Mouse (Mus musculus) cortical plate, adult 2 months (tissue): ENCODE measurements around the gene Keap1.

Source experiments
- CTCF ChIP-seq: fragments of 200-500 bp; IDR thresholded peaks from 2 replicates; pipeline ENCODE4 v1.5.1; 2011; ENCODE audit warnings: mild to moderate bottlenecking, control low read depth, low read length; ENCODE audit not compliant: insufficient read depth; ENCODE audit errors: extremely low read depth
- POLR2A ChIP-seq: fragments of 200-500 bp; IDR thresholded peaks from 2 replicates; pipeline ENCODE4 v1.6.1; 2011; ENCODE audit warnings: mild to moderate bottlenecking, low read length, control low read depth; ENCODE audit not compliant: insufficient read depth; ENCODE audit errors: extremely low read depth

GRCm38 (mm10) chr9:21260491-21261040, 21.4 kb upstream of the Keap1 start:
- TF ChIP-seq CTCF (no peak), POLR2A (no peak)
